9 mouse cellular contexts compared by ENCODE assay signal in genomic region chr14:76673671-76674331, GRCm38 (mm10).
A peak's percentile ranks its signal among the peaks of the same experiment; 100 is the strongest.
DNase-seq lines count a peak whose midpoint lies in the region; ATAC-seq and TF ChIP-seq lines count a peak whose summit lies in the region.
"Had no signal": no experiment of that assay in that cellular context is flagged by ENCODE, and none has a peak within 500 bp of the region (broad histone marks: within the 10 kb centered on the region; RNA-seq: fewer than 3 reads in every experiment).

No protein-coding gene starts in this region.

- 15% methylated on average over 11 of the region's 11 CpGs for WGBS in thymus, adult 2 months
- WGBS in heart, embryonic 10.5 days, result 51% methylated on average over 11 of the region's 11 CpGs
- 46% methylated on average over 11 of the region's 11 CpGs for WGBS in lung, embryonic 16.5 days
- WGBS in hindbrain, embryonic 16.5 days, result 78% methylated on average over 11 of the region's 11 CpGs

- H3K36me3 ChIP-seq in thymus, adult 2 months (ENCODE audit: control insufficient read depth, insufficient read depth, low read length), result no peaks in the 10 kb centered on the region
- no peaks in the 10 kb centered on the region for H3K36me3 ChIP-seq in heart, embryonic 10.5 days
- no peaks in the 10 kb centered on the region for H3K36me3 ChIP-seq in lung, embryonic 16.5 days (ENCODE audit: control insufficient read depth, insufficient read depth, low read length)
- H3K36me3 ChIP-seq in hindbrain, embryonic 16.5 days (ENCODE audit: control insufficient read depth, insufficient read depth, low read length), result no peaks in the 10 kb centered on the region

- H3K4me3 ChIP-seq in thymus, adult 2 months (ENCODE audit: control insufficient read depth, insufficient read depth, low read length), result no peak overlapping the region
- no peak overlapping the region for H3K4me3 ChIP-seq in heart, embryonic 10.5 days
- no peak overlapping the region for H3K4me3 ChIP-seq in lung, embryonic 16.5 days (ENCODE audit: low read length)
- no peak overlapping the region for H3K4me3 ChIP-seq in hindbrain, embryonic 16.5 days (ENCODE audit: low read length)

- no peaks in the 10 kb centered on the region for H3K27me3 ChIP-seq in thymus, adult 2 months (ENCODE audit: control insufficient read depth, insufficient read depth, low read length)
- no peaks in the 10 kb centered on the region for H3K27me3 ChIP-seq in heart, embryonic 10.5 days (ENCODE audit: insufficient read depth, poor library complexity, severe bottlenecking)
- no peaks in the 10 kb centered on the region for H3K27me3 ChIP-seq in lung, embryonic 16.5 days (ENCODE audit: control insufficient read depth, insufficient read depth, low read depth, low read length)
- no peaks in the 10 kb centered on the region for H3K27me3 ChIP-seq in hindbrain, embryonic 16.5 days (replicated peaks; ENCODE audit: control insufficient read depth, insufficient read depth, low read length)

- TF ChIP-seq POLR2A in thymus, adult 2 months (IDR thresholded peaks at IDR 0.05; ENCODE audit: control insufficient read depth, extremely low read depth, insufficient read depth, low read length, poor library complexity), result no peak

- TF ChIP-seq CTCF in thymus, adult 2 months (IDR thresholded peaks at IDR 0.05; ENCODE audit: borderline replicate concordance, control insufficient read depth, extremely low read depth, insufficient read depth, low read length, poor library complexity), result no peak

- H3K4me1 ChIP-seq in thymus, adult 2 months (replicated peaks; ENCODE audit: control insufficient read depth, insufficient read depth, low read length), result peaks cover 43% of the 10 kb centered on the region
- H3K4me1 ChIP-seq in heart, embryonic 10.5 days, result peaks cover 24% of the 10 kb centered on the region
- H3K4me1 ChIP-seq in lung, embryonic 16.5 days (replicated peaks; ENCODE audit: control insufficient read depth, insufficient read depth, low read length), result peaks cover 29% of the 10 kb centered on the region
- H3K4me1 ChIP-seq in hindbrain, embryonic 16.5 days (ENCODE audit: control insufficient read depth, insufficient read depth, low read depth, low read length), result no peaks in the 10 kb centered on the region; the same call in 1 of the 2 replicates

- no peak overlapping the region for H3K27ac ChIP-seq in thymus, adult 2 months (ENCODE audit: control insufficient read depth, insufficient read depth, low read length)
- peak overlapping the region; percentile 72 for H3K27ac ChIP-seq in heart, embryonic 10.5 days
- H3K27ac ChIP-seq in lung, embryonic 16.5 days (ENCODE audit: low read length), result peak overlapping the region; percentile 32; the same call in 1 of the 2 replicates
- H3K27ac ChIP-seq in hindbrain, embryonic 16.5 days (ENCODE audit: low read depth, low read length), result no peak overlapping the region

- H3K9me3 ChIP-seq in heart, embryonic 10.5 days, result no peaks in the 10 kb centered on the region
- no peaks in the 10 kb centered on the region for H3K9me3 ChIP-seq in lung, embryonic 16.5 days (ENCODE audit: control insufficient read depth, low read length)
- H3K9me3 ChIP-seq in hindbrain, embryonic 16.5 days (ENCODE audit: control insufficient read depth, low read length), result no peaks in the 10 kb centered on the region

- peak; percentile 16 for DNase-seq in thymus, postnatal 14 days
- no peak for DNase-seq in thymus, adult 2 months
- DNase-seq in heart, embryonic 10.5 days (ENCODE audit: low spot score), result no peak
- no peak for DNase-seq in embryo, embryonic 11 days
- no peak for DNase-seq in frontal cortex, adult 2 months (ENCODE audit: extremely low spot score in 1 of 2, low spot score in 1 of 2)
- DNase-seq: kidney, adult 8-10 months; right cerebral cortex, postnatal 25 days had no signal

- H3K4me2 ChIP-seq in lung, embryonic 16.5 days (ENCODE audit: low read depth, low read length), result no peak overlapping the region
- H3K4me2 ChIP-seq in hindbrain, embryonic 16.5 days (ENCODE audit: low read length), result no peak overlapping the region

- 0 out of 2 replicates have a peak, but pooled peaks have one; percentile 19 for ATAC-seq in lung, embryonic 16.5 days (ENCODE audit: low read depth)
- ATAC-seq in hindbrain, embryonic 16.5 days, result no peak

- H3K9ac ChIP-seq in lung, embryonic 16.5 days (ENCODE audit: low read length), result 0 out of 2 replicates have a peak overlapping the region, but pooled peaks have one; percentile 10
- H3K9ac ChIP-seq in hindbrain, embryonic 16.5 days (ENCODE audit: low read depth, low read length), result no peak overlapping the region

Comparison
In these comparisons a context has a peak if more than half of its experiments do, and no peak if none do; other contexts are left out.
1. H3K27ac ChIP-seq: peak in heart, embryonic 10.5 days (single experiment) and lung, embryonic 16.5 days (single experiment); none in thymus, adult 2 months (single experiment) and hindbrain, embryonic 16.5 days (single experiment).